Mouse (Mus musculus) lung, postnatal 36 days (tissue): ENCODE measurements around the gene 1500011B03Rik.
A peak's percentile ranks its signal among the peaks of the same experiment; 100 is the strongest.

Experiments
- DNase-seq: peaks from one replicate; pipeline ENCODE4 v3.0.0; 2022; ENCODE audit warnings: mixed read lengths

1500011B03Rik gene

GRCm38 (mm10) chr5:114779956-114780489 lies 43.2 kb downstream of the 1500011B03Rik start:
- no peak for DNase-seq

GRCm38 (mm10) chr5:114776174-114776573 lies 47.1 kb downstream of the 1500011B03Rik start:
- DNase-seq = no peak

- DNase-seq = no peak
These were observed 48.0 kb downstream of the 1500011B03Rik start, which contains the start of gene Git2 for GRCm38 (mm10) chr5:114775056-114775979. Gene Git2 (minus strand): TSS chr5:114775517.

GRCm38 (mm10) chr5:114774403-114775051 lies 48.7 kb downstream of the 1500011B03Rik start, which contains the start of gene Ankrd13a:
Gene Ankrd13a (plus strand): TSS chr5:114774677.
- DNase-seq = peak; percentile 95

GRCm38 (mm10) chr5:114773780-114774179 lies 49.5 kb downstream of the 1500011B03Rik start:
- DNase-seq = peak; percentile 31

- peak; percentile 97 for DNase-seq
These were observed 50.0 kb downstream of the 1500011B03Rik start for GRCm38 (mm10) chr5:114773211-114773710.

GRCm38 (mm10) chr5:114772456-114773203 lies 50.6 kb downstream of the 1500011B03Rik start:
- DNase-seq = peak; percentile 65

GRCm38 (mm10) chr5:114771796-114772195 lies 51.5 kb downstream of the 1500011B03Rik start:
- peak; percentile 47 for DNase-seq

- no peak for DNase-seq
These were observed 53.5 kb downstream of the 1500011B03Rik start for GRCm38 (mm10) chr5:114769786-114770185.

- DNase-seq = no peak
These were observed 56.1 kb downstream of the 1500011B03Rik start for GRCm38 (mm10) chr5:114767185-114767584.

- no peak for DNase-seq
These were observed 56.6 kb downstream of the 1500011B03Rik start for GRCm38 (mm10) chr5:114766686-114767085.

- DNase-seq = no peak
These were observed 58.2 kb downstream of the 1500011B03Rik start for GRCm38 (mm10) chr5:114764812-114765735.

GRCm38 (mm10) chr5:114761980-114762379 lies 61.3 kb downstream of the 1500011B03Rik start:
- peak; percentile 44 for DNase-seq

- no peak for DNase-seq
These were observed 63.7 kb downstream of the 1500011B03Rik start for GRCm38 (mm10) chr5:114759536-114760090.
